Mouse (Mus musculus): ENCODE measurements at regions not wholly inside any gene's neighbourhood (a gene's known extent, or its start where the extent isn't known, plus 50 kb on each side); places are given as distances from the start of the nearest gene placed in this dataset.

DNA sequence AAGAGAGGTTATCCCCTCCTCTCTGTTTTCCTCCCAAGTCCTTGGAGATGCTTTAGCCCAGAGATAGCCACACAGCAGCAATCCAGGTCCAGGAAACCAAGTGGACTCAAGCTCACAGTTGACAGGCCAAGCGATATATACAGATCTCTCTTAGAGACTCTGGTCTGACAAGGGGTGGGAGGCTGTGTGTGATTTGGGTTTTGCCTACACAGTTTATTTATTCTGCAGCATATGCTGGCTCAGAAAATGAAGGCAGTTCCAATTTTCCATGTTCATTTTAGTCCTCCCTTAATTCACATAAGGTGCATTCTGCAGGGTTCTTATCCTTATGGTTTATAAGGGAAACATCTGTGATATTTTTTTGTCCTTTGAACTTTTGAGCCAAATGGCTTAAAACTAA is 595.0 kb upstream of the Apob start:
- no peak for DNase-seq

DNA sequence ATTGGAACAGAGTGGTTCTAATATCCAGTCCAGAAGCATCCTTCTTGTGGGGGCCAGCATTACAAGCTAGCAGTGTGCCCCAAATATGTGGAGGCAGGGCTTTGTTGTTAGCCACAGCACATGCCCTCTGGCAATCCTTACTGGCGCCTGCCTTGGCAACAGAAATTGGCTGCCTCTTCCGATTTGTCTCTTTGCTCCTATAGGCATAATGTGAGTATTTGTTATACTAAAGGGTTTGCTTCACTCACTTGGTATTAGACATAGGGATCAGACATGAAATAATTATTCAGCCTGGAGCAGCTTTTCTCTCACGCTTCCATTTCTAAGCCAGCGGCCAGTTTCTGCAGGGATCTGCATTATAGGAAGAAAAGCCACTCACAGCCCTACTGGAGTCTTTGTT is 573.6 kb upstream of the Apob start:
- no peak for DNase-seq

- no peak for DNase-seq
Observed at GRCm38 (mm10) chr12:7411810-7412209, 565.6 kb upstream of the Apob start.

DNA sequence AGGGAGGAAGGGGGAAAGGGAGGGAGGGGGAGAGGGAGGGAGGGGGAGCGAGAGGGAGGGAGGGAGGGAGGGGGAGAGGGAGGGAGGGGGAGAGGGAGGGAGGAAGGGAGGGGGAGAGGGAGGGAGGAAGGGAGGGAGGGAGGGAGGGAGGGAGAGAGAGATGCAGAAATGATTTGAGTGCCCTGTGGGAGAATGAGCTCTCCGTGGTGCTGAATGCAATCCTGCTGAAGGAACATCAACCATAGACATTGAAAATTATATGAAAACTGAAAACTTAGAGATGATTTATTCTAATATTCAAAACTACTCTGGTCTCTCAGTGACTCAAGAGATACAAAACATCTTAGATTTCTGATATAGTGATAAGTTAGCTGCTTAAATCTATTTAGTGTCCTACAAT is 557.2 kb upstream of the Apob start:
- DNase-seq = no peak

DNA sequence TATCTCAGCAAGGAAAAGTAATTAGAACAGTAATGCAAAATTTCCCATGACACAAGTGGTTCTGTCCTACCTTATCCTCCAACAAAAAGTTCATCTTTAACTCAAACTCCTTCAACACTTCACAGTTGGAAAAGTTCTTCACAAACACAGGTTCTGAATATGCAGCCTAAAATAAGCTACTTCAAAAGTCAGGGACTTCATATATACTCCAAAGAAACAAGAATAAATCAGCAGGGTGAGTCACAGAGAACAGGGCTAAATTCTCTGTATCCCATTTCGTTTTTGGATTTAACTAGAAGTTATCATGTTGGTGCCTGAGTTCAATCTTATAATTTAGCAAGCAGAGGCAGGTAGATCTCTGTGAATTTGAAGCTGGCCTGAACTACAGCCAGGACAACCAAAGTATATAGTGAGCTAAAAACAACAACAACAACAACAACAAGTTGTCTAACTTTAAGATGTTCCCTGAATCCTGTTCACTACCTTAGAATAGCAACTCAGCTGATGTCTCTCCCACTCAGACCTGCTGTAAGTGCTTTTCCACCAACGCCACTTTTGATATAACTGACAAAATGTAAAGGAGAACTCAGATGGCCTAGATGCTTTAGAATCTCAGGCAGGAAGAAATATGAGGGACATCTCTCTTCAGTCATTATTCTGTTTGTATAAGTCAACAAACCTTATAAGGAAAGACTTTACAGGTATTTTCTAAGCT is 555.5 kb upstream of the Apob start:
- DNase-seq = no peak

- no peak for DNase-seq
Observed at GRCm38 (mm10) chr12:7430981-7431380, 546.5 kb upstream of the Apob start.

DNA sequence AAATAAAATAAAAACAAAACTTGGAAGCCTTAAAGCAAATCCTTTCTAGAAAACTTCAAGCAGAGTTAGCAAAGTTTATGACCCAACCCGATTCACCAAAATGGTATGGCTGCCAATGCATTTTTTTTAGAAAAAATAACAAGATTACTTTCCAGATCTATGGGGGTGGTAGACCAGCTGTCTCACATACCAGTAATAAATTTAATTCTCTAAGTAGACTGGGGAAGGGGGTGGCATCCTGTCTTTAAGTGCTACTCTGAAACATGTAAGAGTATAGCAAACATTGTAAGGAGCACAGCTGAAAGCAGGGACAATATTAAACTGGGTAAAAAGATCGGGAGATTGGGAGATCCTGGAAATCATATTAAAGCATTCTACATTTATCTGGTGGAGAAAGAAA is 532.2 kb upstream of the Apob start:
- no peak for DNase-seq

- DNase-seq = no peak
Observed at GRCm38 (mm10) chr12:7450506-7450905, 526.9 kb upstream of the Apob start.

DNA sequence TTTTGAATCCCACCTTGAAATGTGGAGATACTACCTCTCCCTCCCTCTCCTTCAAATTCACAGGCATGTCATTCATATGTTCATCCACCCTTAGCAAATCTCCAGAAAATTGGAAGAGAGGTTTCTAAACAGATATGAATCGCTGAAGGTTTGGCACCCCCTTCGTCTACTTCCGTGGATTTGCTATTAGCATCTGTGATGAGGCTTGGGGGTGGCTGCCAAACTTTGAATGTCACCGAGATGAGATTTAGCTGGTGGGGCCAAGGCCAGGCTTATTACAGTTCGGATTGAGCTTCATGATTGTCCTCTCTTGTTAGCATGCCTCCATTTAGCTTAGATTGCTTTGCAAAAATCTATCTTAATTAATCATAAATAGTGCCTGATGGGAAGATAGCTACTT is 520.4 kb upstream of the Apob start:
- no peak for DNase-seq

- no peak for DNase-seq
Observed at GRCm38 (mm10) chr12:7457544-7457943, 519.9 kb upstream of the Apob start.

- no peak for DNase-seq
Observed at GRCm38 (mm10) chr12:7464947-7465346, 512.5 kb upstream of the Apob start.

- no peak for DNase-seq
Observed at GRCm38 (mm10) chr12:7512579-7513248, 464.7 kb upstream of the Apob start.

DNA sequence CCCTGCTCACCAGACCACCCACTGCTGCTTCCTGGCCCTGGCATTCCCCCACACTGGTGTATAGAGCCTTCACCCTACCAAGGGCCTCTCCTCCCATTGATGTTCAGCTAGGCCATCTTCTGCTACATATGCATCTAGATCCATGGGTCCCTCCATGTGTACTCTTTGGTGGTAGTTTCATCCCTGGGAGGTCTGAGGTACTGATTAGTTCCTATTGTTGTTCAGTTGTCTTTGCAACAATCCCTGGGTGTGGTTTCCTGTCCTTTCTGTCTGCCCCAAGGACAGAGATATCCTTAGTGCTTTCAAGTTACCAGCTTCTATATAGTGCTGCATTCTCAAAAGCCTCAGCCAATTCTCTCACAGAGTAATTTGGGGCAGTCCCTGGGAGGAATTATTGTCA is 440.1 kb upstream of the Apob start:
- DNase-seq = no peak

GRCm38 (mm10) chr12:7543281-7543981 is 434.0 kb upstream of the Apob start:
- DNase-seq = peak; percentile 2 to 39

DNA sequence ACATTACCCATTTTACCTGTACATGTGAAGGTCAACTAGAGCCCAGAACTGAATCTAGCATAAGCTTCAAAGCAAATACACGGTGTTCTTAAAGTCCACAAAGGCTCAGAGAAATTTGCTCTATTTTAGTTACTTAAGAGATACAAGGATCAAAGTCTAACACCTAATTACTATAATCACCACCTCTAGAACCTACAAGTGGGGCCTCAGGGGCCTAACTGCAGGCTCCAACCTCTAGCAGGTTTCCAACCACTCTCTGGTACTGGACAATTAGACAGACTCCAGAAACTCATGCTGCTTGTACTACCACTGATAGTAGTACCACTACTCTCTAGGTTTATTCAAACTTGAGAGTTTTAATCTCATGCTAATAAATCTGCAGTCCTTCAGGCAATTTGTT is 428.7 kb upstream of the Apob start:
- DNase-seq = no peak

GRCm38 (mm10) chr12:7560245-7560644 is 417.2 kb upstream of the Apob start:
- no peak for DNase-seq

- DNase-seq = peak; percentile 26 to 55
Observed at GRCm38 (mm10) chr12:7576081-7576480, 401.4 kb upstream of the Apob start.

DNA sequence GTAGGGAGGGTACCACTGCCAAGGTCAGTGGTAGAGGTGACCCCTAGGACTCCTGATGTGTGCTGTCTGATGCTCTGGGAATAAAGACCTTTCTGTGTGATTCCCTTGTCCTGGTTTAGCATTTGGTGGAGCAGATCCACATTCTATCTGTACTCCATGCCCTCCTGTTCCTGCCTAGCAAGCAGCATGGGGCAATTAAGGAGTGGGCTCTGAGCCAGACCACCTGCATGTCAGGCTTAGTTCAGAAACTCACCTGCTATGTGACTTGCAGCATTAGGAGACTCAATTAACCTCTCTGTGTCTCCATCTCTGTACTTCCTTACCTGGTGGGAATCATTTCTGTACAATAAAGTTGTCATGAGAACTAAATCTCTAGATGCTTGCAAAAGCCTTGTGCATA is 389.9 kb upstream of the Apob start:
- DNase-seq = no peak

DNA sequence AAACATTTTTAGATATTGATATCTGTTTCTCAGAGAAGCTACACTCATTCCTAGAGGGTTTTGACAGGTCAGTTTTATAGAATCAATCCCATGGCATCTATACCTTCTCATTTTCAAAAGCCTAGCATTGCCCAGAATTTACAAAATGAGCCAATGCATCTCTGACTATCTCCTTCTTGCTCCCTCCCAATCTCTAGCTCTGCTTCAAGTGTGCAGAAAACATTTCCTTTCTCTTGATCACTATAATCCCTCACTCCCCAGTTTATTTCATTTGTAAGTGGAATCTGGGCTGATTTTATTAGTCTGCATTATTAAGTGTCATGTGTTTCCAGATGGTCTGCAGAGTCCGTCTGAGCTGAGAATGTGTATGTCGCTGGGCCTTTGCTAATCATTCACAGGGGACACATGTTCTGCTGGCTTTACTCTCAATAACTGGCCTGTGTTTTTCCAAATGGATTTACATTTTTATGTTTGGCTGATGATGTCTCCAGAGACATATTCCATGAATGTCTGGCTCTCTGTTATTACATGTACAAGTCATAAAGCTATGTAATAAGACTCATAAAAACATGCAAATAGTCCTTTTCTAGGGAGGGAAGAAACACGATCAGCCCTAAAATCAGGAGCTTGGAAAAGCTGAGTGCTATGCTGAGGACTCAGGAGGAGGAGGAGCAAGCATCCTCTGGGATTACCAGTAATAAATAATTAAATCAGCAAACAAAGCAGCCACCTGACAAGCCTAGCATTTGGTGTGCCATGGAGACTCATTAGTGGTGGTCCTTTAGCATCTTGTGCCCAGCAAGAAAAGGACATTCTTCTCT is 366.0 kb upstream of the Apob start:
- DNase-seq = no peak

GRCm38 (mm10) chr12:7636417-7637175 is 340.9 kb upstream of the Apob start:
- peak; percentile 30 to 48 for DNase-seq

GRCm38 (mm10) chr12:7637629-7638028 is 339.8 kb upstream of the Apob start:
- DNase-seq = peak; percentile 18 to 33

GRCm38 (mm10) chr12:7650851-7651250 is 326.6 kb upstream of the Apob start:
- no peak for DNase-seq

All from heart, adult 18-20 months (tissue).